Mouse (Mus musculus): ENCODE measurements around the gene Fuz. TPM values are rescaled to one million over a fixed set of nuclear protein-coding genes. Genes with fewer than 3 reads are reported as not detected.

The Fuz gene
- polyA plus RNA-seq, 1 experiment: 30.7 TPM

DNA sequence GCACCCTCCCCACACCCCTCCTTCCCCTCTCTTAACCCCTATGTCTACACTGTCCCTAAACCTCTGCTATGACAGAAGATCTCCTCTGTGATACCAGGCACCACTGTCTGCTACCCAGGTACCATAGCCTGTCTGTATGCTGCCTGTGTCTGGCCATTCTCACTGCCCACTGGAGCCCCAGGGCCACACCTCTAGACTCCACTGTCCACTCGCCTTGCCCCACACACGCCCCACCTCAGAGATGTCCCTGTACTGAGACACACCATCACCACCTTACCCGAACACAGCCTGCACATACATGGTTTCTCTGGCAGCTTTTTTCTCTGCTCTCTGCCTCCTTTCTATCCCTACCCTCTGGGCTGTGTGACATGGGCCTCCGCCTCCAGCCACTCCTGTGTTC is 21.0 kb downstream of the Fuz start:
- Histone ChIP-seq H3K4me1 (ENCODE audit: control insufficient read depth, insufficient read depth, low read length) (peaks cover 11% of the 10 kb centered on the region), H3K27ac (ENCODE audit: insufficient read depth, low read length) (peak overlapping the region; percentile 72; the same call in 1 of the 2 replicates), H3K4me3 (ENCODE audit: insufficient read depth, low read length) (no peak overlapping the region)
- TF ChIP-seq CTCF (IDR thresholded peaks at IDR 0.05; ENCODE audit: extremely low read depth, insufficient read depth, low read length) (no peak), POLR2A (IDR thresholded peaks at IDR 0.05; ENCODE audit: extremely low read depth, insufficient read depth, low read length) (no peak)

DNA sequence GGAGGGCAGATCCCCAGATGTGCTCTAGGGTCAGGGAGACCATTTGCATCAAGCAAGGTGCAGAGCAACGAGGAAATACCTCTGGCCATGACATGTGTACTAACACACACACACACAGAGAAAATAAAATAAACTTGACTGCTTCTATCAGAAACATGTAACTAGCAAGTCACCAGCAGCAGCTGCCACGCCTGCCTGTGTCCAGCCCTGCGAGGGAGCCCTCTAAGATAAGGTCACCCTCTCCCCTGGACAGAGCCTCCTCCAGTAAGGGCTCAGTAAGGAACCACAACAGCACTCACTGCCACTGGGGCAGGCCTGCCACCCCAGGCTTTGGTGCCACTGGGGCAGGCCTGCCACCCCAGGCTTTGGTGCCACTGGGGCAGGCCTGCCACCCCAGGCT is 22.3 kb downstream of the Fuz start:
- Histone ChIP-seq H3K4me3 (ENCODE audit: insufficient read depth, low read length) (no peak overlapping the region), H3K4me1 (ENCODE audit: control insufficient read depth, insufficient read depth, low read length) (peaks cover 11% of the 10 kb centered on the region), H3K27ac (ENCODE audit: insufficient read depth, low read length) (peak overlapping the region; percentile 8; the same call in 1 of the 2 replicates)
- no peak for TF ChIP-seq POLR2A (IDR thresholded peaks at IDR 0.05; ENCODE audit: extremely low read depth, insufficient read depth, low read length)
- TF ChIP-seq CTCF (IDR thresholded peaks at IDR 0.05; ENCODE audit: extremely low read depth, insufficient read depth, low read length): no peak

- H3K27ac ChIP-seq (ENCODE audit: insufficient read depth, low read length): no peak overlapping the region
- TF ChIP-seq POLR2A (IDR thresholded peaks at IDR 0.05; ENCODE audit: extremely low read depth, insufficient read depth, low read length) (no peak), CTCF (IDR thresholded peaks at IDR 0.05; ENCODE audit: extremely low read depth, insufficient read depth, low read length) (no peak)
- no peak overlapping the region for H3K4me3 ChIP-seq (ENCODE audit: insufficient read depth, low read length)
- H3K4me1 ChIP-seq (ENCODE audit: control insufficient read depth, insufficient read depth, low read length): peaks cover 11% of the 10 kb centered on the region
Measured at GRCm38 (mm10) chr7:44919127-44919526, 23.2 kb downstream of the Fuz start.

GRCm38 (mm10) chr7:44922530-44922929 is 26.7 kb downstream of the Fuz start:
- H3K4me3 ChIP-seq (ENCODE audit: insufficient read depth, low read length): no peak overlapping the region
- TF ChIP-seq POLR2A (IDR thresholded peaks at IDR 0.05; ENCODE audit: extremely low read depth, insufficient read depth, low read length) (no peak), CTCF (IDR thresholded peaks at IDR 0.05; ENCODE audit: extremely low read depth, insufficient read depth, low read length) (no peak)
- peaks cover 13% of the 10 kb centered on the region for H3K4me1 ChIP-seq (ENCODE audit: control insufficient read depth, insufficient read depth, low read length)
- no peak overlapping the region for H3K27ac ChIP-seq (ENCODE audit: insufficient read depth, low read length)

- TF ChIP-seq POLR2A (IDR thresholded peaks at IDR 0.05; ENCODE audit: extremely low read depth, insufficient read depth, low read length) (no peak), CTCF (IDR thresholded peaks at IDR 0.05; ENCODE audit: extremely low read depth, insufficient read depth, low read length) (peak; percentile 42)
- Histone ChIP-seq H3K4me3 (ENCODE audit: insufficient read depth, low read length) (no peak overlapping the region), H3K27ac (ENCODE audit: insufficient read depth, low read length) (no peak overlapping the region), H3K4me1 (ENCODE audit: control insufficient read depth, insufficient read depth, low read length) (peaks cover 6% of the 10 kb centered on the region)
Measured at GRCm38 (mm10) chr7:44925468-44925867, 29.6 kb downstream of the Fuz start.

- Histone ChIP-seq H3K27ac (ENCODE audit: insufficient read depth, low read length) (peak overlapping the region; percentile 92; the same call in 1 of the 2 replicates), H3K4me1 (ENCODE audit: control insufficient read depth, insufficient read depth, low read length) (peaks cover 6% of the 10 kb centered on the region), H3K4me3 (ENCODE audit: insufficient read depth, low read length) (peak overlapping the region; percentile 90)
- TF ChIP-seq POLR2A (IDR thresholded peaks at IDR 0.05; ENCODE audit: extremely low read depth, insufficient read depth, low read length) (no peak), CTCF (IDR thresholded peaks at IDR 0.05; ENCODE audit: extremely low read depth, insufficient read depth, low read length) (no peak)
Measured at GRCm38 (mm10) chr7:44928570-44928969, 32.7 kb downstream of the Fuz start.

- H3K27ac ChIP-seq (ENCODE audit: insufficient read depth, low read length): peak within 1 kb of the TSS; percentile 92
- H3K4me1 ChIP-seq (ENCODE audit: control insufficient read depth, insufficient read depth, low read length): peaks cover 6% of the 10 kb centered on the region
- peak within 1 kb of the TSS; percentile 90 for H3K4me3 ChIP-seq (ENCODE audit: insufficient read depth, low read length)
- TF ChIP-seq CTCF (IDR thresholded peaks at IDR 0.05; ENCODE audit: extremely low read depth, insufficient read depth, low read length): no peak
- TF ChIP-seq POLR2A (IDR thresholded peaks at IDR 0.05; ENCODE audit: extremely low read depth, insufficient read depth, low read length): peak; percentile 97
Measured at GRCm38 (mm10) chr7:44929204-44930151, 33.6 kb downstream of the Fuz start, which contains the start of gene Ap2a1. Ap2a1 (minus strand) TSS chr7:44929496.

DNA sequence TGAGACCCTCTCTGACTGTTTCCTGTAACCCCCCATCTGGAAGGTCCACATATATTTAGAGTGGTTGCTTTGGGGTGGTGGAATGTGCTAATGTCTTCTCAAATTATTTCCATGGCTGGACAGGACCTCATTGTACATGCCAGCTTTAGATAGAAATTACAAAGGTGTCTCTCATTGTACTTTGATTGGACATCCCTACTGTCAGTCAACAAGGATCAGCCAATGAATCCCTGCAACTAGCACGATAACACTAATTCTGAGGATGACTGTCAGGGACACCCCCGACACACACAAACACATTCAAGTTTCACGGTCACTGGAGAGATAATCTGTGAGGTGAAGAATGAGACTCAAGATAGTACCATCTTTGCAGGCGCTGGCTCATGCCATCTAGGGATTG is 42.8 kb downstream of the Fuz start:
- no peak overlapping the region for H3K27ac ChIP-seq (ENCODE audit: insufficient read depth, low read length)
- H3K4me1 ChIP-seq (ENCODE audit: control insufficient read depth, insufficient read depth, low read length): no peaks in the 10 kb centered on the region
- no peak overlapping the region for H3K4me3 ChIP-seq (ENCODE audit: insufficient read depth, low read length)
- TF ChIP-seq CTCF (IDR thresholded peaks at IDR 0.05; ENCODE audit: extremely low read depth, insufficient read depth, low read length) (no peak), POLR2A (IDR thresholded peaks at IDR 0.05; ENCODE audit: extremely low read depth, insufficient read depth, low read length) (no peak)

DNA sequence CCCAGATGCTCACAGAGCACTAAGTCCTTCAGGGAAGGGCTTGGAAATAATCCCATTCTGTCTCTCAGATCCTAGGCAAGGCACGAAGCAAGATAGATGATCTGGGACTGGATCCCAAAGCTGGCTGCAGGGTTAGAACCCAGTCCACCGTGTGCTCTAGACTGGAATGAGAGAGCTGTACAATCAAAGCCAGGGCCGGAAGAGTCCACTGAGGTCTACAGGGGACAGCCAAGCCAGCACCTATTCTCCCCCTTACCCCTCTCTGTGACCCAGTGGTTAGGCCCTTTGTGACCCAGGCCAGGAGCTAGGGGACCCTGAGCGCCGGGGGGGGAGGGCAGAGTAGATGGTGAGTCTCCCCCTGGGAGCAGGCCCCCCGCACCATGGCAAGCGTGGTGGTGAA is 47.0 kb downstream of the Fuz start, which contains the start of gene Tsks:
TSS of gene Tsks (plus strand) at position 301 of the 400 bp plus-strand sequence.
- Histone ChIP-seq H3K4me1 (ENCODE audit: control insufficient read depth, insufficient read depth, low read length) (no peaks in the 10 kb centered on the region), H3K27ac (ENCODE audit: insufficient read depth, low read length) (no peak within 1 kb of the TSS), H3K4me3 (ENCODE audit: insufficient read depth, low read length) (no peak within 1 kb of the TSS)
- TF ChIP-seq CTCF (IDR thresholded peaks at IDR 0.05; ENCODE audit: extremely low read depth, insufficient read depth, low read length) (no peak), POLR2A (IDR thresholded peaks at IDR 0.05; ENCODE audit: extremely low read depth, insufficient read depth, low read length) (no peak)

GRCm38 (mm10) chr7:44949922-44950321 is 54.0 kb downstream of the Fuz start:
- peaks cover 5% of the 10 kb centered on the region for H3K4me1 ChIP-seq (ENCODE audit: control insufficient read depth, insufficient read depth, low read length)
- peak overlapping the region; percentile 57 for H3K27ac ChIP-seq (ENCODE audit: insufficient read depth, low read length)
- TF ChIP-seq POLR2A (IDR thresholded peaks at IDR 0.05; ENCODE audit: extremely low read depth, insufficient read depth, low read length) (peak; percentile 12; the same call in 1 of the 2 replicates), CTCF (IDR thresholded peaks at IDR 0.05; ENCODE audit: extremely low read depth, insufficient read depth, low read length) (no peak)
- no peak overlapping the region for H3K4me3 ChIP-seq (ENCODE audit: insufficient read depth, low read length)

Measured in cortical plate, adult 2 months (tissue).